Mouse (Mus musculus) kidney, postnatal 36 days (tissue): ENCODE measurements around the gene 5730455P16Rik.
"Not testable (repeated sequence)": the region's sequence is repeated elsewhere in the genome, so short reads cannot be mapped to it uniquely, and the experiment has no call there.

ENCODE experiments used
- DNase-seq, 2 experiments: peaks; one replicate each; pipeline ENCODE4 v3.0.0; 2021 to 2022; ENCODE audit warnings: mixed read lengths in 2 of 2

The 5730455P16Rik gene

GRCm38 (mm10) chr11:80377712-80378451, at the start of gene 5730455P16Rik:
TSS of gene 5730455P16Rik (minus strand) at chr11:80378034.
- peak; percentile 82 to 91 for DNase-seq

- DNase-seq: not testable (repeated sequence)
Measured at GRCm38 (mm10) chr11:80426029-80426813, 48.4 kb upstream of the 5730455P16Rik start.

- no peak for DNase-seq
Measured at GRCm38 (mm10) chr11:80425247-80425778, 47.5 kb upstream of the 5730455P16Rik start.

- DNase-seq: no peak
Measured at GRCm38 (mm10) chr11:80424691-80425090, 46.9 kb upstream of the 5730455P16Rik start.

GRCm38 (mm10) chr11:80421421-80422047, 43.7 kb upstream of the 5730455P16Rik start:
- no peak for DNase-seq

GRCm38 (mm10) chr11:80420202-80420984, 42.6 kb upstream of the 5730455P16Rik start:
- DNase-seq: no peak

GRCm38 (mm10) chr11:80419743-80420142, 41.9 kb upstream of the 5730455P16Rik start:
- DNase-seq: no peak

GRCm38 (mm10) chr11:80417085-80417484, 39.3 kb upstream of the 5730455P16Rik start:
- no peak for DNase-seq

- DNase-seq: no peak
Measured at GRCm38 (mm10) chr11:80410377-80410776, 32.5 kb upstream of the 5730455P16Rik start.

GRCm38 (mm10) chr11:80407878-80408277, 30.0 kb upstream of the 5730455P16Rik start:
- DNase-seq: not testable (repeated sequence)

GRCm38 (mm10) chr11:80396617-80397016, 18.8 kb upstream of the 5730455P16Rik start:
- no peak for DNase-seq

GRCm38 (mm10) chr11:80395930-80396329, 18.1 kb upstream of the 5730455P16Rik start:
- DNase-seq: no peak

- no peak for DNase-seq
Measured at GRCm38 (mm10) chr11:80391407-80392120, 13.7 kb upstream of the 5730455P16Rik start.

- no peak for DNase-seq
Measured at GRCm38 (mm10) chr11:80389885-80390284, 12.1 kb upstream of the 5730455P16Rik start.

- no peak for DNase-seq
Measured at GRCm38 (mm10) chr11:80386790-80387189, 9.0 kb upstream of the 5730455P16Rik start.

GRCm38 (mm10) chr11:80385055-80385454, 7.2 kb upstream of the 5730455P16Rik start:
- peak in 1 of 2 experiments; percentile 5 for DNase-seq

- peak in 1 of 2 experiments; percentile 10 for DNase-seq
Measured at GRCm38 (mm10) chr11:80384461-80384860, 6.6 kb upstream of the 5730455P16Rik start.

GRCm38 (mm10) chr11:80383626-80384046, 5.8 kb upstream of the 5730455P16Rik start:
- peak in 1 of 2 experiments; percentile 56 for DNase-seq

- peak; percentile 99 for DNase-seq
Measured at GRCm38 (mm10) chr11:80383019-80383625, 5.3 kb upstream of the 5730455P16Rik start, which contains the start of gene Zfp207. TSS of gene Zfp207 (plus strand) at chr11:80383279.

- peak; percentile 35 to 44 for DNase-seq
Measured at GRCm38 (mm10) chr11:80382626-80383018, 4.8 kb upstream of the 5730455P16Rik start.

- not testable (repeated sequence) for DNase-seq
Measured at GRCm38 (mm10) chr11:80379184-80379583, 1.4 kb upstream of the 5730455P16Rik start.
